Mouse (Mus musculus): ENCODE measurements around the gene Asdurf. TPM values are rescaled to one million over a fixed set of nuclear protein-coding genes. Genes with fewer than 3 reads are reported as not detected.

The Asdurf gene
- polyA plus RNA-seq, 1 experiment, result not detected

Other genes starting within 250 kb of the Asdurf start
- gene 1700019A02Rik, start 165.0 kb downstream of the Asdurf start, polyA plus RNA-seq (2012; rRNA removed), result not detected in 2 replicates
- gene Pms1, start 55.6 kb downstream of the Asdurf start, polyA plus RNA-seq (2012; rRNA removed), result 2.5 and 3.0 TPM in 2 replicates
- 34.4 and 43.8 TPM in 2 replicates for gene Ormdl1, start 55.5 kb downstream of the Asdurf start, polyA plus RNA-seq (2012; rRNA removed)
- gene Gm28778, start 55.5 kb downstream of the Asdurf start, polyA plus RNA-seq (2012; rRNA removed), result not detected in 2 replicates
- gene Osgepl1, start 39.0 kb downstream of the Asdurf start, polyA plus RNA-seq (2012; rRNA removed), result 20.4 and 21.5 TPM in 2 replicates
- 0.07 TPM in 1 of 2 replicates, not detected in the other for gene Gm28551, start within 50 bp of the Asdurf start, polyA plus RNA-seq (2012; rRNA removed)
- gene Asnsd1, start 133 bp upstream of the Asdurf start, polyA plus RNA-seq (2012; rRNA removed), result 31.2 and 34.7 TPM in 2 replicates